Mouse (Mus musculus) E14TG2a.4 (cell line): Measurements from ENCODE around the gene Cntnap1.

Source experiments
- H3K27me3 ChIP-seq: 2 replicates; pipeline ENCODE4 v1.6.1; 2014; ENCODE audit warnings: low read length, control low read depth; ENCODE audit not compliant: insufficient read depth
- H3K36me3 ChIP-seq: 2 replicates; pipeline ENCODE4 v1.6.1; 2014; ENCODE audit warnings: low read length, control low read depth; ENCODE audit not compliant: insufficient read depth
- H3K4me1 ChIP-seq: replicated peaks from 2 replicates; pipeline ENCODE4 v1.6.1; 2014; ENCODE audit warnings: low read depth, low read length, control low read depth
- H3K4me3 ChIP-seq: replicated peaks from 2 replicates; pipeline ENCODE4 v1.5.1; 2014; ENCODE audit warnings: mild to moderate bottlenecking, low read length
- H3K9me3 ChIP-seq: 2 replicates; pipeline ENCODE4 v1.6.1; 2014; ENCODE audit warnings: low read length, control low read depth
- CTCF ChIP-seq: conservative IDR thresholded peaks from 2 replicates; pipeline ENCODE4 v1.5.1; 2014; ENCODE audit warnings: low read length
- NANOG ChIP-seq: IDR thresholded peaks from 2 replicates; pipeline ENCODE4 v1.6.1; 2014; ENCODE audit warnings: borderline replicate concordance, low read length, mixed read lengths
- POU5F1 ChIP-seq: IDR thresholded peaks from 2 replicates; pipeline ENCODE4 v1.6.1; 2014; ENCODE audit warnings: low read length, borderline replicate concordance

Cntnap1 gene

DNA sequence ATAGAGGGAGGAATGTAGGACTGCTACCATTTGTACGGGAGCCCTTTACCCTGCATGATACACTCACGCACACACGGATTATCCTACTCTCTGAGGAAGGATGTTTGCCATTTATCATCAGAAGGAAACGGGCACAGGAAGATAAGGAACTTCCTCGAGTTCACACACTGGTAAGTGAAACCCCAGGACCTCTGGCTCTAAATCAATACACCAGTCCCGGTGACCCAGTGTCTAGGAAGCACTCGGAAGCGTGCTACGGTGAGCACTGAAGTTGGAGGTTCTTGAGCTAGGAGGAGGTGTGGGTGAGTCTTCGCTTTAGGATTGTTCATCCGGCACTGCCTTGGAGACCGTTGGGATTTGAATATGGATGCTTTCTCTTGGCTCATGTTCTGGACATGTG, 37.3 kb upstream of the Cntnap1 start:
- H3K4me3 ChIP-seq, result no peak overlapping the region
- H3K36me3 ChIP-seq, result no peaks in the 10 kb centered on the region
- TF ChIP-seq POU5F1 (no peak), CTCF (no peak), NANOG (no peak)
- H3K4me1 ChIP-seq, result peaks cover 20% of the 10 kb centered on the region
- H3K27me3 ChIP-seq, result peaks cover 6% of the 10 kb centered on the region; the same call in 1 of the 2 replicates
- H3K9me3 ChIP-seq, result no peaks in the 10 kb centered on the region

DNA sequence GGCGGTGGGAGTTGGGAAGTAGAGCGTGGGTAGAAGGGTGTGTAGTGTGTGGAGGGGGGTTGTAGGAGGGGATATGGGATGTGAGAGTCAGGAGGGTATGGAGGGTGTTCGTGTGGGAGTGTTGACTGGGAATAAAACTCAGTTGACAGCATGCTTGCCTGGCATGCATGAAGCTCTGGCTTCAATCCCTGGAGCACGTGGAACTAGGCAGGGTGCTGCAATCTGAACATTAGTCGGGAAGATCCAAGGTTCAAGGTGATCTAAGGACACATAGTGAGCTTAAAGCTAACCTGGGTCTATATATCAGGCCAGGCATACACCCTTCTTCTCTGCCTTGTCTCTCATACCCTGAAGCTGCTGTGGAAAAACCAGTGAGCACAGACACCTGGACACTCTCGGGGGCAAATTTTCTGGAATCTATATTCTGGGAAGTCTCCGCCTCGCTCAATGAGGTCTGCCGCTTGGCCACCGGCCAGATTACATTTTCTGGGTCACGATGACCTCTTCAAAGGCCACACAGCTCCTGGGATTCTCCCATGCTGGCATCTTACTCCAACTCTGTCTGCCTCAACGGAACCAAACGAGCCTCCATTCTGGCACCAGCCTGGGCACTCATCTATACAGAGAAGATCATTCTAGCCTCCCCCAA, 36.0 kb upstream of the Cntnap1 start:
- Histone ChIP-seq H3K4me3 (no peak overlapping the region), H3K36me3 (no peaks in the 10 kb centered on the region), H3K27me3 (peaks cover 7% of the 10 kb centered on the region; the same call in 1 of the 2 replicates), H3K9me3 (no peaks in the 10 kb centered on the region), H3K4me1 (peaks cover 26% of the 10 kb centered on the region)
- TF ChIP-seq CTCF (no peak), POU5F1 (no peak), NANOG (no peak)

DNA sequence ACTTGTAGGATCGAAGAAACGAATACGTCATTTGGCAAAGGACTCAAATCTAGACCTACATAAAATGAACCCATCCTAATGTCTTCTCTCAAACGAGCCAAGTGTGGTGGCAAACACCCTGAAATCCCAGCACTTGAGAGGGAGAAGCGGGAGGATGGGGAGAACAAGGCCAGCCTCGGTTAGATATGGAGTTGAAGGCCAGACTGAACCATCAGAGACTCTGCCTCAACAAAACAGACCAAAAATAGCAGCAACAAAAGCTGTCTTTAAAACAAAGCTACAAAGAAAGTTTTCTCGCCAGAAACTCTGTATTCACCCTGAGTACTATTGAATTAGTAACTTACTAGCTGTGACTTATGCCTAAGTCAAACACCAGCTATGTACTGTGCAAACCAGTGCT, 33.3 kb upstream of the Cntnap1 start:
- TF ChIP-seq CTCF (no peak), NANOG (no peak), POU5F1 (no peak)
- peaks cover 12% of the 10 kb centered on the region for H3K27me3 ChIP-seq
- H3K4me1 ChIP-seq, result peaks cover 22% of the 10 kb centered on the region
- no peaks in the 10 kb centered on the region for H3K36me3 ChIP-seq
- no peak overlapping the region for H3K4me3 ChIP-seq
- H3K9me3 ChIP-seq, result no peaks in the 10 kb centered on the region

DNA sequence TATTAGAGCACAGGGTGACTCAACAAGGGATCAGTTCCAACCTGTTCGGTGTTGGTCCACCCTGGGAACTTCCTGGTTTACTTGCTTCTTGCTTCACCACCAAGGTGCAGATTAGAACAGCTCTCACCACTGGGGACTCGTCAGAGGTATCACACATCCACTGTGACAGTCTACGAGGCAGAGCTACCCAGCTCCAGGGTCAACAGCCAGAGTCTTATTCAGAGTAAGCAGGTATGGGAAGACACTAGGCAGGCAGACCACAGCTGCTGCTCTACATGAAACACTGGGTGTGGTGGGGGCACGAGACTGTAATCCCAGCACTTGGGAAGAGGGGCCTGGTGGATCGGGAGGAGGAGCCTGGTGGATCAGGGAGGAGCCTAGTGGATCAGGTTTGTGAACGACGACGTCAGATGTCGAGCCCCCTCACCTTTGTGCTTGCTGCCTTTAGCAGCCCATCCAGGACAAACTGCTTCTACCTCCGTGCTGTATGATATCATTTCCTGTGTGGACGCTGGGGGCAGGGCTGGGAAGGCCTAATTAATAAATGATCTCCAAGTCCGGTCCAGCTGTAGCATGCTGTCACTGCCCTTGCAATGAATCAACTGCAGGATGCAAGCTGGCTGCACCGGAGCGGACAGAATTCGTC, 31.7 kb upstream of the Cntnap1 start:
- Histone ChIP-seq H3K4me3 (peak overlapping the region; percentile 54), H3K27me3 (peaks cover 12% of the 10 kb centered on the region), H3K36me3 (no peaks in the 10 kb centered on the region), H3K4me1 (peaks cover 26% of the 10 kb centered on the region), H3K9me3 (no peaks in the 10 kb centered on the region)
- TF ChIP-seq POU5F1 (no peak), NANOG (no peak), CTCF (no peak)

DNA sequence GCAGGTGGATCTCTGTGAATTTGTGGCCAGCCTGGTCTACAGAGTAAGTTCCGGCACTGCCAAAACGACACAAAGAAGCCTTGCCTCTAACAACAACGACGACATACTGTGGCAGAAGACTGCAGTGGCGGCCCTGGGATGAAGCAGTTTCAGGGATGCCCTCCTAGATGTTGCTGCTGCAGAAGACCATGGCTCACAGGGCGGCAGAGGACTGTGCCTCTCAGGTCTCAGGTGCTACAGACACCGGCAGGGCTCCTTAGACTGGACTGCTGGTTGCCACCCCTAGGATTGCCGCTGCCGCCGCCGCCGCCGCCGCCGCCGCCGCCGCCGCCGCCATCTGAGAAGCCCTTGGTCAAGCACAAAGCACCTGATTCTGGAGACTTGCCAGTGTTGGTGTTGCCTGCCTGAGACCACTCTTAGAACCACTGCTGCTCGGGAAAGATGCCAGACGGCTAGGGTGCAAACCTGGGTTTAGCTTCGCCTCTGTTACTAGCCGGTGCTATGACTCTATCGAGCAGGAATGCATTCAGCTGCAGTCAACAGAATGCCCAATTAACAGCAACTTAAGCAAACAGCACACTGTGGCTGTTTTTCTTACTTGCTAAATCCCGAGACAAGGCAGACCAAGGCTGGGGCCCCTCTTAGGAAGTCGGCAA, 30.0 kb upstream of the Cntnap1 start:
- Histone ChIP-seq H3K4me1 (peaks cover 28% of the 10 kb centered on the region), H3K9me3 (no peaks in the 10 kb centered on the region), H3K4me3 (no peak overlapping the region), H3K27me3 (peaks cover 12% of the 10 kb centered on the region), H3K36me3 (no peaks in the 10 kb centered on the region)
- TF ChIP-seq NANOG, result no peak

DNA sequence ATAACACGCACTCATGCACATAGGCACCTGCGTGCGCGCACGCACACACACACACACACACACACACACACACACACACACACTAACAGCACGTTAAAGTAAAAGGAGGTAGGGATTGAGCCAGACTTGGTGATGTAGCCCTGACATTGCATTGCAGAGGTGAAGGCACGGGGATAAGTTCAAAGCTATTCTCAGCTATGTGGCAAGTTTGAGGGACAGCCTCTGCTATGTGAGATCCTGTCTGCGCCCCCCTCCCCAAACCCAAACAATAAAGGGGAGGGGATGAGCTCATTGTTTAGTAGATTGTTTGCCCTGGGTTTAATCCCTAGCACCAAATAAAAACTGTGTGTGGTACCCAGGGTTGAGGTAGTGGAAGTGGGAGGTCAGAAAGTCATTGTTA, 29.2 kb upstream of the Cntnap1 start:
- Histone ChIP-seq H3K36me3 (no peaks in the 10 kb centered on the region), H3K27me3 (peaks cover 12% of the 10 kb centered on the region), H3K9me3 (no peaks in the 10 kb centered on the region), H3K4me3 (no peak overlapping the region), H3K4me1 (peaks cover 28% of the 10 kb centered on the region)
- TF ChIP-seq NANOG (no peak), POU5F1 (no peak), CTCF (no peak)

DNA sequence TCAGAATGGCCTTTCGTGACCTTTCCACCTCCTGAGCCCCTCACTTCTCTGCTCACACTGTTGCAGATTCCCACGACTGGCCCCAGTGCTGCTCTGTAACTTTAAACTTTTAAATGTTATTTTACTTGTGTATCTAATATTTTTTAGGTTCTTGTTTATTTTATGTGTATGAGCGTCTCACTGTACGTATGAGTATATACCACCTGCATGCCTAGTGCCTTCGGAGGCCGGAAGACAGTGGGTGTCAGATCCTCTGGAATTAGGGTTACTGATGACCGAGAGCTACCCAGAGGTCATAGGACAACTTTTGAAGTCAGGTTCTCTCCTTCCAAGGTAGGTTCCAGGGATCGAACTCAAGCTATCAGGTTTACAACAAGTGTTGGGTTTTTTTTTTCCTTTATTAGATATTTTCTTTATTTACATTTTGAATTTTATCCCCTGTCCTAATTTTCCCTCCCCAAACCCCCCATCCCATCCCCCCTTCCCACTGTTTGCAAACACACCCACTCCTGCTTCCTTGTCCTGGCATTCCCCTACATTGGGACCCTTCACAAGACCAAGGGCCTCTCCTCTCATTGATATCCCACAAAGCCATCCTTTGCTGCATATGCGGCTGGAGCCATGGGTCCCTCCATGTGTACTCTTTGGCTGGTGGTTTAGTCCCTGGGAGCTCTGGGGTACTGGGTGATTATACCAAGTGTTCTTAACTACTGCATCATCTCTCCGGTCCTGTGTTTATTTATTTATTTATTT, 27.9 kb upstream of the Cntnap1 start:
- Histone ChIP-seq H3K9me3 (no peaks in the 10 kb centered on the region), H3K4me3 (no peak overlapping the region), H3K36me3 (no peaks in the 10 kb centered on the region), H3K27me3 (peaks cover 12% of the 10 kb centered on the region), H3K4me1 (peaks cover 31% of the 10 kb centered on the region)
- TF ChIP-seq POU5F1 (no peak), CTCF (no peak), NANOG (no peak)

DNA sequence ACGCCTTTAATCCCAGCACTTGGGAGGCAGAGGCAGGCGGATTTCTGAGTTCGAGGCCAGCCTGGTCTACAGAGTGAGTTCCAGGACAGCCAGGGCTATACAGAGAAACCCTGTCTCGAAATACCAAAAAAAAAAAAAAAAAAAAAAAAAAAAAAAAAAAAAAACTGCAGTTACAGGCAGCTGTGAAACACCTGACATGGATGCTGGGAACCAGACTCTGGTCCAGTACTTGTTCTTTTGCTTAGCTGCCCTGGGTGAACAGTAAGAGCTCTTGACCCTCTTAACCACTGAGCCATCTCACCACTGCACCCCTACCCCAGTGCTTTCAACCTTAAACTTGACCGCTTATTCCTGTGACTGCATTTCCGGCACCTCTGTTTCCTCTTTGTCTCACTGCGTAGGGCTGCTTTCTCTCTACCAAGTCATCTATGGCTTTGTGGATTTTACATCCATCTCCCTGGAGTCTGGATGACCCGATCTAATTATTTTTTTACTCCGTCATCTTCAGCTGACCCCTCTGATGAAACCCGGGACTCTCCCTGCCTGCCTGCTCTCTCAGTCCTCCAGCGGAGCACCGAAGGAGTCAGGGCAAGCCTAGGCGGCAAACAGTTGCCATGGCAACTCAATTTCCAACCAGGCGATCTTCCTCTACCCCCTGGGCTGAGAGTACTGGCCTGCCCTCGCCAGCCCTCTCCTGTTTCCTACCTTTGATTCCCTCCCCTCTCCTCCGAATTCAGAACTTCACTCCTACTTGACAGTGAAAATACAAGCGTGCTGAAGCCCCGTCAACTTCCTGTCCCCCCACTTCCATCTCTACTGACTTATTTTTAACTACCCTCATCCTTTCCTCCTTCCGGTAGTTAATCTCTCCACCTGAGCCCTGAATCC, 26.7 kb upstream of the Cntnap1 start:
- H3K9me3 ChIP-seq, result no peaks in the 10 kb centered on the region
- H3K4me1 ChIP-seq, result peaks cover 28% of the 10 kb centered on the region
- H3K27me3 ChIP-seq, result peaks cover 12% of the 10 kb centered on the region
- H3K4me3 ChIP-seq, result peak overlapping the region; percentile 7; the same call in 1 of the 2 replicates
- no peaks in the 10 kb centered on the region for H3K36me3 ChIP-seq
- TF ChIP-seq POU5F1 (no peak), CTCF (no peak), NANOG (no peak)
